Mouse (Mus musculus) right cerebral cortex, adult 2 months (tissue): ENCODE data around the gene Gm37240.

Experiments
- DNase-seq, 2 experiments: peaks; one replicate each; pipeline ENCODE4 v3.0.0; 2021 to 2022; ENCODE audit warnings: low spot score in 2 of 2

Gene Gm37240

GRCm38 (mm10) chr3:85398483-85398835, 488.9 kb downstream of the Gm37240 start:
- no peak for DNase-seq

- no peak for DNase-seq
These were observed 489.4 kb downstream of the Gm37240 start for GRCm38 (mm10) chr3:85397816-85398482.

GRCm38 (mm10) chr3:85393395-85393794, 493.9 kb downstream of the Gm37240 start:
- DNase-seq, result peak in 1 of 2 experiments; percentile 20

GRCm38 (mm10) chr3:85391756-85392155, 495.6 kb downstream of the Gm37240 start:
- DNase-seq, result no peak

DNA sequence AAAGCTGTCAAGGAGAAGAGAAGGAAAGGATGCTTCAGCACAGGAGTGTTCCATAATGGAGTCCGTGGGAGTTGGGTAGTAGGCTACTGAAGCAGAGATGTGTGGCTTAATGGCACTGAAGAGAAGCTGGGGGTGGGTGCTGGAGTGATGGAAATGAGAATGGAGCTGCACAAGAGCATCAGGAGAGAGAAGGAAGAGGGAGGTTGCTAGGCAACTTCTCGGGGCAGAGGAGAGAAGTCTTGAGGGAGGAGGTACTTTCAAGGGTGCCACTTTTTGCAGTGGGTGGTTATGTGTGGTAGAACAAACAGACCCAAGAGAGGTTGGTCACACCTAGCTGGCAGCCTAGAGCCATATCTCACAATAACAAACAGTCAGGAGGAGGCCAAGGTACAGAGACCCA, 496.2 kb downstream of the Gm37240 start:
- DNase-seq, result peak; percentile 74 to 80

DNA sequence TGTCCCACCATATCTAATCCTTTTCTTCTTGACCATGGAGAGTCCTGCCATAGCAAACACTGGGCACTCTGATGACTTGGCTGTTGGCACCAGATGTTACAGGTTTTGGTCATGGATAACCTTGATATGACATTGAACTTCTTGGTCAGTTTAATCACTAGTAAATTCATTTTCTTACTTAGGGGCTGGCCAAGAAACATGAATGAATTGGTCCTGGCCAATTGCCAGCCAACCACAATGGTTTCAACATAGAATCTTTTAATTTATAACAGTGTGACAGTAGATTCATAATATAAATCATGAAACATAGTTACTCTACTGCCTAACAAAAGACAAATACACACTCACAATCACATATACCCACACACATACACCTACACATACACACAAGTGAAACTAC, 501.9 kb downstream of the Gm37240 start:
- DNase-seq, result no peak

DNA sequence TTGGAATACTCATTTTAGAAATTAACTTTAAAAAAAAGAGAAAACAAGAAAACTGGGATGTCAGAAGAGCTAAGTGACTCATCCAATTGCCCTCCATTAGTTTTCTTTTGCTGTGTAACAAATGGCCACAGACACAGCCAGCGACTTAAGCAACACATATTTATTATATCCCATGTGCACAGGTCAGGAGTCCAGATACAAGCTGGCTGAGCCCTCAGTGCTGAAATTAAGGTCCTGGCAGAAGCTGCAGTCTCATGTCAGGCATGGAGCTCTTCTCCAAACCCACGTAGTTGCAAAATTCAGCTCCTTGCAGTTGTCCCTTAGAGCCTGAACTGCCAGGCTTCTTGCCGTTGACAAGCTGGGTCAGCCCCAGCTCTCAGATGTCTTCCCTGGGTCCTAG, 504.0 kb downstream of the Gm37240 start:
- no peak for DNase-seq

DNA sequence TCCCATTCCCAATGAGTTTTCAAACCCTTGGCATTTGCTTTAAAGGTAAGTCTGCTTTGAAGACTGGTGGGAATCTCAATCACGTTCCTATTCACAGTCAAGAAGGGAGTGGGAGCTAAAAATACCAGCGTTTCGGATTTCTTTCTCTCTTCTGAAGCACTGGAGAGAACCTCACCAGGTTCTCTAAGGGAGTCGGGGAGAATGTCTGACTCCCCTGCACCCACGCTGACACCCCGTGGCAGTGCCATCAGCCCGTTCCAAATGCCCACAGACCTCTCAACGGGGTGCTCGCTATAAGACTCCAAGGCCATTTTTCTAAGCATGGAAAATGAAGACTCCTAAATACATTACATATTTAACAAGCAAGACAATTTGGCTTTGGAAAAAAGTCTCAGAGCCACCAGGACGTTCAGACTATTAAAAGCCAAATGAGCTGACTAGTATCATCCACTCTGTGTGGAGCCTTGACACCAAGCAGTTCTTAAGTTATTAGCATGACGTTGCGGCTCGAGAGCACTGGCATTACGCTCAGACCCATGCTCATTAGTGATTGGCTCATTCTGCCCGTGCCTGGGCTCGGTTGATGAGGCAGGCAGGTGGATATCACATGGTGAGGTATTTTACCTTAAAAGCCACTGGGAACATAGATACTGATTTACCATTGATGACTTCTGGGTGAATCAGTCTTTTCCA, 508.5 kb downstream of the Gm37240 start:
- peak; percentile 42 to 46 for DNase-seq

DNA sequence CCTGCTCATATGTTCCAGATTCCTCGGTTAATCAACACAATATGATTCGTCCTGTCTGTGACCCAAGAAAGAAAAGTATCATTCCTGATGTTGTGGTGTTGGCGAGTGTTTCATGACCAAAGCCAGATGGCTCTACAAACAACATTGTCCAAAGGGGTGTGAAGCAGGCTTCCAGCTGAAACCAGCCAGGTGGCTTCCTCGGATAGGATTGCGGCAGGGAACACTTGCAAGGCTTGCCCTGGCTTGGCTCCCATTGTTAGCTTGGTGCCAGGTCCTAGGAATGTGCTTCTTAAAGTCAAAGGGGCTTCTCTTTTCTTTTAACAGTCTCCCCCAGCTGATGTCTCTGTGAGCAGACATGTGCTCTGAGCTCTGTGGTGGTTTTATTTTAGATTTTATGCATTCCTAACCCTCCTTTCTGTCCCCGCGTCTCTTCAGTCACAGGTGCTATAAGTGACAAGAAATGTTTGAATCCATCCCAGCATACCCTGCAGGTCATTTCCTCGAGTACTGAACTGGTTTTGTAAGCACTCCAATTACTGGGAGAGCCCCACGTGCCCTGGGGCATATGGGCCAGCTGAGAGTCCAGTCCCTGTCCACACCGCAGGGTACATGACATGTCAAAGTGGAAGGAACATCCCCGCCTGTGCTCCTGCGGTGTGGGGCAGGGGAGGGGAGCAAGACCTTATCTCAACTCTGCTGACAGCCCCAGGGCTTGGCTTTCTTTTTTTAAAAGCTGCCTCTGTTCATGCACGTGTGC, 509.2 kb downstream of the Gm37240 start:
- DNase-seq, result no peak

DNA sequence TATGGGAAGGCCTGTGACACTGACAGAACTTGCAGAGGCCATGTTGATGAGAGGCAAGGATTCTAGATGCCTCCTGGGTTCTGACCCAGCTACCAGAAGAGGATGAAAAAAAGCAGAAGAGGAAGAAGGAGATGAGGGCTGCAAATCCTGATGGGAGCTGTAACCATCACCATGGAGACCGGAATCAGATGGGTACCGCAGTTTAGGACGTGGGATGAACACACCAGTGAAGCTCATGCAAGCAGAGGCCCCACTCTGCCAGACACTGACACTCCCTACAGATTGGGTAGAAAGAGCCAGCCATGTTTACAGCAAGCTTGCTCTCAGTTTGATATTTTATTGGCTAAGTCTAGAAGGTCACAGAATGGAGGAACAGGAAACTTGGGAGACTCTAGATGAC, 509.8 kb downstream of the Gm37240 start:
- peak in 1 of 2 experiments; percentile 43 for DNase-seq

GRCm38 (mm10) chr3:85376541-85376940, 510.8 kb downstream of the Gm37240 start:
- DNase-seq, result no peak

DNA sequence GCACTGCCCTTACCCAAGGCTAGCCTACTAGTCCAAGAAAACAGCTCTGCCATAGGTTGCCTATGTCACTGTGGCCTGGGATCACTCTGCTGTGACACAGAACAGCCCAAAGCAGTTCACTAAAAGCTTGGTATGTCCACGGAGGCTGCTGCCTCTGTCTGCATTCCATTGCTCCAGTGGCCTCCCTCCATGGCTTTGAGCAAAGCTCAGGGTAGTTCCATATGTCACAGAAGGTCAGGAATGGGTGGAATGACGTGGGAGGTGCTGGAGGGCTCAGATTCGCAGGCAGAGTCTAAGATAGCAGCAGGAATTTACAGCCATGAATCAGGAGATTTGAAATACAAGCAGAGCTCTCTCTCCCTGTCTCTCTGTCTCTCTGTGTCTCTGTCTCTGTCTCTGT, 514.3 kb downstream of the Gm37240 start:
- DNase-seq, result no peak

DNA sequence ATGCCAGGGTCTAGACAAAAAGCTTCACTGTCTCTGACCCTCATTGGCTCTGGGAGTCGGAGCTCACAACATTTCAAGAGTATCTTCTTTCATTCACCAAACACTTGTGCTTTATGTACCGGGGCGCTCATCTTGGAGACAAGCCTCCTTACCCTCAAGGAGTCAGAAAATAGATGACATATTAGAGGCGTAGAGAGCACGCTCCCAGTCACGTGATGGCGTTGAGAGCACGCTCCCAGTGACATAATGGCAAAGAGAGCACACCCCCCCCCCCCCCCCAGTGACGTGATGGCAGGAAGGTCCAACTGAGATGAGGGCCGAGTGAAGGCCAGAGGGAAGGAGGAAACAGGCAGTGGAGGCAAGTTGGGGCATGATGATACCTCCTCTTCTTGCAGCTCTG, 517.5 kb downstream of the Gm37240 start:
- DNase-seq, result no peak

DNA sequence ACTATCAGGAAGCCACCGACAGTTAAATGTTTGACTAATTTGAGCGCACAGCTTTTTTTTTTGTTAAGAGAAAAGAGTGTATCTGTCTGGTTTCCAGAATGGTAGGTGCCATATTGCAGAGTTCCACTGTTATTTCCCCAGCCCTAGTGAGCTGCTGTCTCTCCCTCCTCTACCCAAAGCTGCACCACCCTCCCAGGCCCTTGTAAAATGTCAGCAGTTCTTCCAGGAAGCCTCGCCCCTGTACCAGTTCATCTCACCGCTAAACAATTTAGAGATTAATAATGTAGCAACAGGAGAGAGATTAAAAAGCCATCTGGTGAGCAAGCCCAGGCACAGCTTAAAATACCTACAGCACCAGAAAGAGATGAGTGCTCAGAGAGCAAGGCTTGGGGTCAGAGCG, 518.2 kb downstream of the Gm37240 start:
- no peak for DNase-seq

DNA sequence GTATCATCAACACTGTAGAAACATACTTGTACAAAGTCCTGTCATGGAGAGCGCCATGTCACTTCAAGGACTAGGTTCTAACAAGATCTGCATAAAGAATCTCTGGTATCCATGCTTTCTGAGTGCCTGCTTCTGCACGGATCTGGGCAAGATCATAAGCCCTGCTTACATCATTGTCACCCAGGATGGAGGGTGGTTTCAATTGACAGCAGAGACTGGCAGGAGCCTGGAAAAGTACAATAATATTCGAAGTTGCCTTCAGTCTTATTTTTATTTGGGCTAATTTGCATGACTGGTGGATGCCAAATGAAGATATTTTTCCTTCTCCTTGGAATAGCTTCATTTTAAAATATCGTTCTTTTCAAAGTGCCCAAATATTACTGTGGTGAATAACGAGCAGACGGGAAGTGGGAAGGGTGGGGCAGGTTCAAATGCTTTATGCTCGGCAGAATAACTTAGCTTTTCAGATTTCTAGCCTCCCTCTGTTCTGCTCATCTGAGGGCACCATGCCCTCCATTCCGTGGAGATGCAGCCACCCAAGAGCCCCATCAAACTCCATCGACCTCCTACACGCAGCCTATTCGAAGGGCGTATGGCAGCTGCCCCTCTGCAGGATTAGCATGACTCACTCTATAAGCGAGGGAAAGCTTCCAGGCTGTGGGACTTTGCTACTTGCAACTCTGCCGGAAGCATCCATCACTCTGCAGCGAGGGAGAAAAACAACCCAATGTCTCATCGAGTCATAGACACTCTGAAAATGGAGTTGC, 518.8 kb downstream of the Gm37240 start:
- DNase-seq, result peak; percentile 80 to 82

DNA sequence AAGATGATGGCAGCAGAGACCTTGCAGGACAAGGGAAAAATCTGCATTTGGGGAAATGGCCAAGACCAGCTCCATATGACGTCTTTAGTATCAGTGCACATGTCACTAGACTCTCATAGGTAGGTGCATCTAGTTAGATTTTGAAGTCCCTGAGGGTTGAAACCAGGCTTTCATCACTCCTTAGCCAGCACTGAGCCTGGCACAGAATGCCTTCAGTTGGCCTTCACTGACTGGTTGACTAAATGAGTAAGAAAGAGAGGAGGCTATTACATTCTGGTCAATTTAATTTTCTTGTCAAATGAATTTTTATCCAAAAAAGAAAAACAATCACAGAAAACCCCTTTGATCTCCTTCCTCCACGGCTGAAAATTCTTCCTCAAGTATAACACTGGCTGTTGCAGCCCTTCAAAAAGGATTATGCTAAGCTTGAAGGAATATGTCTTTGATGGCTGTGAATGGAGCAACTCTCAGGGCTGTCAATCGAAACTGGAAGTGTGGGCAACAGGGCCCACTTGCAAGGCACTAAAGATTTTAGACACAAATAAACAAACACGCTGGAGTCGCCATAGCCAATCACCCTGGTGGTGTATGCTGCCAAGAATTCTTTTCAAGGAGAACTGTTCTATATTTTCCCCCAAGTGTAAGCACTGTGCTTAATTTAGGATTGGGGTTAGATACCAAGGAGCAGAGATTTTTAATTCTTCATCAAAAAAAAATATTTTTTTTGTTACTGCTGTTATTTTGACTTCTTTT, 522.6 kb downstream of the Gm37240 start:
- no peak for DNase-seq

DNA sequence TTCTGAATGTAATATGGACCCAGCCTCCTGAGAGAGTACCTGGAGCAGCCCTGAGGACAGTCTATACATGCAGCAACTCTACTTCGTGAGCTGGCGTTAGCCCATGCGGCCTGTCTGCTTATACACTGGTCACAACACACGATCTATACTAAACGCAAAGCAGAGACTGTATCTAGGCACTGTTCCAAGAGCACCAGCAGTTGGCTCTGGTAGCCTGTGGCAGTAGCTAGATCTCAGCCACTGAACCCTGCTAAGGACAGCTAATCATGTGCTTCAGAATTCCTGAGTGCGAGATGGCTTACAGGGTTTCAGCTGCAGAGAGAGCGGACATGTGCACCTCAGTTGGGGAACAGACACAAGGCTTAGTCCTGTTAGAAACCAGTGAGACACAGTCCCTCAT, 524.4 kb downstream of the Gm37240 start:
- DNase-seq, result no peak

- no peak for DNase-seq
These were observed 530.9 kb downstream of the Gm37240 start for GRCm38 (mm10) chr3:85356373-85356772.

GRCm38 (mm10) chr3:85348021-85348420, 539.3 kb downstream of the Gm37240 start:
- no peak for DNase-seq

GRCm38 (mm10) chr3:85341103-85341860, 546.0 kb downstream of the Gm37240 start:
- peak; percentile 47 to 66 for DNase-seq

DNA sequence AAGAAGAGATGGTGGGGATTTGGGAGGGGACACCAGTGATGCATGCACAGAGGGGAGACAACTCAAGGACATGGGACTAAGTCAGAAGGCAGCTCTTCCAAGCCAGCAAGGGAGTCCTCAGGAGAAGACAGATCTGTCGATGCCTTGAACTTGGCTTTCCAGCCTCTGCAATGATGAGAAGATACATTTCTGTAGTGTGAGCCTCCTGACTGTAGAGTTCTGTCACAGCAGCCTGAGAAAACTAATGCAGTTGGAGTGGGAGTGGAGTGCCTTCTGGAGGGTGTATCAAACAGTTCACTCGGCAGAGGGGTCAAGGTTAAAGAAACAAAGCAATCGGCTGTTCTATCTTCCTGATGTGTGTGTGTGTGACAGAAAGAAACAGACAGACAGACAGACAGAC, 546.8 kb downstream of the Gm37240 start:
- no peak for DNase-seq
